Mouse (Mus musculus) limb, embryonic 11.5 days (tissue): ENCODE measurements around the gene Slc39a5. TPM values are rescaled to one million over a fixed set of nuclear protein-coding genes. Genes with fewer than 3 reads are reported as not detected.

Experiments
- ATAC-seq: fragments of 200-750 bp; cut with Nextera tagmentation; 2 replicates; pipeline ENCODE4 v1.8.0; 2017; ENCODE audit warnings: low read depth; ENCODE audit not compliant: insufficient number of reproducible peaks, low FRiP score, low TSS enrichment
- DNase-seq: peaks from one replicate; pipeline ENCODE4 v3.0.0-alpha.2; 2015; ENCODE audit warnings: low spot score
- H3K27ac ChIP-seq: fragments of 300-500 bp; sonication (generic); replicated peaks from 2 replicates; pipeline ENCODE4 v1.5.1; 2014; ENCODE audit warnings: low read depth, mild to moderate bottlenecking, low read length
- H3K27me3 ChIP-seq: fragments of 300-500 bp; sonication (generic); 2 replicates; pipeline ENCODE4 v1.6.1; 2014; ENCODE audit warnings: mild to moderate bottlenecking, low read length, mixed read lengths; ENCODE audit not compliant: control insufficient read depth, insufficient read depth
- H3K36me3 ChIP-seq: fragments of 300-500 bp; sonication (generic); 2 replicates; pipeline ENCODE4 v1.6.1; 2014; ENCODE audit warnings: mild to moderate bottlenecking, low read length, moderate library complexity, mixed read lengths; ENCODE audit not compliant: control insufficient read depth, insufficient read depth
- H3K4me1 ChIP-seq: fragments of 300-500 bp; sonication (generic); 2 replicates; pipeline ENCODE4 v1.6.1; 2014; ENCODE audit warnings: low read length, mixed read lengths; ENCODE audit not compliant: control insufficient read depth, insufficient read depth
- H3K4me2 ChIP-seq: fragments of 300-500 bp; sonication (generic); 2 replicates; pipeline ENCODE4 v1.6.1; 2014; ENCODE audit warnings: low read depth, mild to moderate bottlenecking, moderate library complexity; ENCODE audit not compliant: severe bottlenecking
- H3K4me3 ChIP-seq: fragments of 300-500 bp; sonication (generic); 2 replicates; pipeline ENCODE4 v1.5.1; 2014; ENCODE audit warnings: low read depth, low read length
- H3K9ac ChIP-seq: fragments of 300-500 bp; sonication (generic); 2 replicates; pipeline ENCODE4 v1.6.1; 2014; ENCODE audit warnings: mild to moderate bottlenecking, low read length
- H3K9me3 ChIP-seq: fragments of 300-500 bp; sonication (generic); 2 replicates; pipeline ENCODE4 v1.6.1; 2016; ENCODE audit warnings: low read length; ENCODE audit not compliant: control insufficient read depth
- WGBS: fragments of 180-500 bp; shearing (Covaris S2); extraction: QIAGEN DNeasy Blood & Tissue Kit; methylation state at CpG from one replicate; pipeline ENCODE4 v1.1.7; 2014; 5-methylcytosine and 5-hydroxymethylcytosine counted together
- microRNA-seq: library from miRNA; unstranded; fragments of <30 nt; microRNA quantifications from one replicate; pipeline ENCODE4, GENCODE M21; 2016
- polyA plus RNA-seq: library from polyadenylated mRNA; unstranded; fragments of >200 nt; fragmentation: Nextera tagmentation; extraction: Ambion mirVana; gene quantifications from 2 replicates; pipeline ENCODE4 v1.2.1, GENCODE M21; 2014

The Slc39a5 gene
- polyA plus RNA-seq, 1 experiment from 2014 or later, result 0.07 TPM

GRCm38 (mm10) chr10:128347541-128347940, 53.5 kb downstream of the Slc39a5 start:
- Histone ChIP-seq H3K9me3 (no peaks in the 10 kb centered on the region), H3K27ac (no peak overlapping the region), H3K9ac (no peak overlapping the region), H3K4me1 (no peaks in the 10 kb centered on the region; the same call in 1 of the 2 replicates), H3K36me3 (peaks cover 11% of the 10 kb centered on the region), H3K4me3 (no peak overlapping the region), H3K4me2 (no peak overlapping the region), H3K27me3 (no peaks in the 10 kb centered on the region)
- WGBS, result 88% methylated on average over 8 of the region's 8 CpGs
- DNase-seq (no peak), ATAC-seq (no peak)

Small RNA genes within 50 kb of the gene (microRNA-seq; reads per million reads assigned to microRNA genes)
- gene Gm25361 (not detected), gene Gm26308 (not detected), gene Mir6914 (1.8 reads per million), gene Mir6915 (not detected)

Other genes with a start within 250 kb of the Slc39a5 start
- 25.2 and 29.8 TPM in 2 replicates for gene Rbms2, start 220.9 kb downstream of the Slc39a5 start, polyA plus RNA-seq
- gene Gls2, start 206.8 kb downstream of the Slc39a5 start, polyA plus RNA-seq, result 1.6 and 1.9 TPM in 2 replicates
- 32.5 and 33.1 TPM in 2 replicates for gene Spryd4, start 189.4 kb downstream of the Slc39a5 start, polyA plus RNA-seq
- gene Mip, start 175.4 kb downstream of the Slc39a5 start, polyA plus RNA-seq, result 0.32 and 0.41 TPM in 2 replicates
- gene Timeless, start 169.2 kb downstream of the Slc39a5 start, polyA plus RNA-seq, result 92.9 and 95.6 TPM in 2 replicates
- gene Apon, start 147.1 kb downstream of the Slc39a5 start, polyA plus RNA-seq, result 0.50 and 0.52 TPM in 2 replicates
- gene Apof, start 132.6 kb downstream of the Slc39a5 start, polyA plus RNA-seq, result not detected in 2 replicates
- 12.0 and 14.0 TPM in 2 replicates for gene Stat2, start 130.7 kb downstream of the Slc39a5 start, polyA plus RNA-seq
- gene Il23a, start 102.5 kb downstream of the Slc39a5 start, polyA plus RNA-seq, result not detected in 2 replicates
- gene Pan2, start 97.9 kb downstream of the Slc39a5 start, polyA plus RNA-seq, result 37.5 and 38.7 TPM in 2 replicates
- 343 and 351 TPM in 2 replicates for gene Cnpy2, start 78.8 kb downstream of the Slc39a5 start, polyA plus RNA-seq
- gene Cs, start 63.5 kb downstream of the Slc39a5 start, polyA plus RNA-seq, result 231 and 232 TPM in 2 replicates
- gene Coq10a, start 32.2 kb downstream of the Slc39a5 start, polyA plus RNA-seq, result 8.5 and 11.0 TPM in 2 replicates
- 12.0 and 12.8 TPM in 2 replicates for gene Ankrd52, start 24.1 kb downstream of the Slc39a5 start, polyA plus RNA-seq
- gene Nabp2, start 10.3 kb upstream of the Slc39a5 start, polyA plus RNA-seq, result 89.9 and 91.8 TPM in 2 replicates
- 34.3 and 34.6 TPM in 2 replicates for gene Rnf41, start 10.4 kb upstream of the Slc39a5 start, polyA plus RNA-seq
- gene Smarcc2, start 58.0 kb upstream of the Slc39a5 start, polyA plus RNA-seq, result 96.5 and 105 TPM in 2 replicates
- 656 and 696 TPM in 2 replicates for gene Myl6, start 92.9 kb upstream of the Slc39a5 start, polyA plus RNA-seq
- 3.1 and 4.4 TPM in 2 replicates for gene Myl6b, start 97.5 kb upstream of the Slc39a5 start, polyA plus RNA-seq
- gene Esyt1, start 124.6 kb upstream of the Slc39a5 start, polyA plus RNA-seq, result 7.6 and 8.9 TPM in 2 replicates
- 15.3 and 19.4 TPM in 2 replicates for gene Zc3h10, start 146.5 kb upstream of the Slc39a5 start, polyA plus RNA-seq
- gene Rpl41, start 148.1 kb upstream of the Slc39a5 start, polyA plus RNA-seq, result 4,010 and 4,046 TPM in 2 replicates
- gene Pa2g4, start 164.8 kb upstream of the Slc39a5 start, polyA plus RNA-seq, result 274 and 289 TPM in 2 replicates
- 7.6 and 8.1 TPM in 2 replicates for gene Erbb3, start 188.4 kb upstream of the Slc39a5 start, polyA plus RNA-seq
- 831 and 876 TPM in 2 replicates for gene Rps26, start 225.5 kb upstream of the Slc39a5 start, polyA plus RNA-seq
- 3.2 and 3.4 TPM in 2 replicates for gene Ikzf4, start 244.8 kb upstream of the Slc39a5 start, polyA plus RNA-seq